21 mouse cellular contexts compared by ENCODE assay signal in the genomic region with DNA sequence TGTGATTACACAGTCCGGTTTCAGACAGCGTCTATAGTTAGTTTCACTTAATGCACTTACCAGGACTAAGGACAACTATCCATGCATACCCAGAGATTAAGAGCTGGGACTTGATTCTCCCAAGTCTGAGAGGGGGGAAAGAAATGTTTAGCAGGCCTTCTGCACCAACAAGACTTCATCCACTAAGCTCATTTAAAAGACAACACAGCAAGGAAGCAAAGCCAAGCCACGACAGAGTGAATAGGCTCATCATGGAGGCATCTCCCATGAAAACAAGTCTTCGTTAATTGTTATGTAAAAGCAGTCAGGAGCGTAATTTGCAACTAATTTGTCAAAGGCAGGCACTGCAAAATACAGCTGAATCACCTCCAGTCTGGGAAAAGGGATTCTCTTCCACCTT.
DNase-seq lines count a peak whose midpoint lies in the region; ATAC-seq and TF ChIP-seq lines count a peak whose summit lies in the region.
"Had no signal": no experiment of that assay in that cellular context is flagged by ENCODE, and none has a peak within 500 bp of the region (broad histone marks: within the 10 kb centered on the region; RNA-seq: fewer than 3 reads in every experiment).

No protein-coding gene starts in this region.

- no peak for DNase-seq in midbrain, embryonic 10.5 days (ENCODE audit: low spot score)
- peak; percentile 32 for DNase-seq in ZHBTc4 (ENCODE audit: low read depth, low spot score)
- peak; percentile 14 for DNase-seq in hindbrain, postnatal 0 days (ENCODE audit: low spot score)
- DNase-seq in gastrocnemius, postnatal 10 days: no peak
- DNase-seq in cerebellum, adult 9-11 months: no peak
- DNase-seq: cerebellum, adult 9-10 months; gastrocnemius, postnatal 14 days; heart, adult 2 months; heart, postnatal 4 days; liver, embryonic 13.5 days; lung, postnatal 4 days; thymus, postnatal 25 days had no signal

- no peak for ATAC-seq in midbrain, embryonic 15.5 days (replicated peaks)
- ATAC-seq in hindbrain, postnatal 0 days: no peak
- no peak for ATAC-seq in liver, embryonic 12.5 days
- ATAC-seq: intestine, embryonic 16.5 days had no signal

- H3K4me3 ChIP-seq in midbrain, embryonic 10.5 days: no peak overlapping the region
- H3K4me3 ChIP-seq in midbrain, embryonic 15.5 days: no peak overlapping the region
- H3K4me3 ChIP-seq in hindbrain, postnatal 0 days (ENCODE audit: low read length): no peak overlapping the region
- no peak overlapping the region for H3K4me3 ChIP-seq in liver, embryonic 12.5 days
- H3K4me3 ChIP-seq: embryonic facial prominence, embryonic 12.5 days; erythroblast, embryonic 14.5 days; heart, adult 2 months; heart, embryonic 15.5 days; liver, embryonic 13.5 days; lung, embryonic 15.5 days had no signal

- H3K9me3 ChIP-seq in midbrain, embryonic 10.5 days (replicated peaks): no peaks in the 10 kb centered on the region
- no peaks in the 10 kb centered on the region for H3K9me3 ChIP-seq in midbrain, embryonic 15.5 days
- no peaks in the 10 kb centered on the region for H3K9me3 ChIP-seq in hindbrain, postnatal 0 days (ENCODE audit: low read length)
- 0 out of 2 replicates have a peak, but pooled peaks cover 3% of the 10 kb centered on the region for H3K9me3 ChIP-seq in liver, embryonic 12.5 days (replicated peaks)
- H3K9me3 ChIP-seq: embryonic facial prominence, embryonic 12.5 days; heart, embryonic 15.5 days; liver, embryonic 13.5 days; lung, embryonic 15.5 days had no signal

- 32% methylated on average over 5 of the region's 5 CpGs for WGBS in midbrain, embryonic 10.5 days
- 20% methylated on average over 5 of the region's 5 CpGs for WGBS in midbrain, embryonic 15.5 days
- WGBS in hindbrain, postnatal 0 days: 29% methylated on average over 5 of the region's 5 CpGs
- 65% methylated on average over 5 of the region's 5 CpGs for WGBS in liver, embryonic 12.5 days (ENCODE audit: insufficient replicate concordance)

- H3K4me2 ChIP-seq in midbrain, embryonic 15.5 days: no peak overlapping the region
- no peak overlapping the region for H3K4me2 ChIP-seq in hindbrain, postnatal 0 days (ENCODE audit: low read depth, low read length)
- no peak overlapping the region for H3K4me2 ChIP-seq in liver, embryonic 12.5 days
- H3K4me2 ChIP-seq: embryonic facial prominence, embryonic 12.5 days; heart, embryonic 15.5 days; liver, embryonic 13.5 days; lung, embryonic 15.5 days had no signal

- H3K27me3 ChIP-seq in midbrain, embryonic 10.5 days (ENCODE audit: low read depth, poor library complexity, severe bottlenecking): no peaks in the 10 kb centered on the region
- H3K27me3 ChIP-seq in midbrain, embryonic 15.5 days (replicated peaks): no peaks in the 10 kb centered on the region
- no peaks in the 10 kb centered on the region for H3K27me3 ChIP-seq in hindbrain, postnatal 0 days (ENCODE audit: insufficient read depth, low read length)
- H3K27me3 ChIP-seq in liver, embryonic 12.5 days (replicated peaks): no peaks in the 10 kb centered on the region
- H3K27me3 ChIP-seq: embryonic facial prominence, embryonic 12.5 days; heart, embryonic 15.5 days; liver, embryonic 13.5 days; lung, embryonic 15.5 days had no signal

- H3K9ac ChIP-seq in midbrain, embryonic 15.5 days: no peak overlapping the region
- no peak overlapping the region for H3K9ac ChIP-seq in hindbrain, postnatal 0 days (replicated peaks; ENCODE audit: low read length)
- no peak overlapping the region for H3K9ac ChIP-seq in liver, embryonic 12.5 days
- H3K9ac ChIP-seq: embryonic facial prominence, embryonic 12.5 days; heart, embryonic 15.5 days; liver, embryonic 13.5 days; lung, embryonic 15.5 days had no signal

- peaks cover 50% of the 10 kb centered on the region for H3K4me1 ChIP-seq in midbrain, embryonic 10.5 days
- H3K4me1 ChIP-seq in midbrain, embryonic 15.5 days: peaks cover 33% of the 10 kb centered on the region
- H3K4me1 ChIP-seq in hindbrain, postnatal 0 days (ENCODE audit: insufficient read depth, low read length): 0 out of 2 replicates have a peak, but pooled peaks cover 7% of the 10 kb centered on the region
- H3K4me1 ChIP-seq in liver, embryonic 12.5 days: no peaks in the 10 kb centered on the region
- H3K4me1 ChIP-seq: heart, embryonic 15.5 days; liver, embryonic 13.5 days; lung, embryonic 15.5 days had no signal

- no peak for TF ChIP-seq CTCF in hindbrain, postnatal 0 days (IDR thresholded peaks at IDR 0.05; ENCODE audit: low read depth)

- 0 out of 2 replicates have a peak overlapping the region, but pooled peaks have one; percentile 46 for H3K27ac ChIP-seq in midbrain, embryonic 10.5 days (replicated peaks)
- no peak overlapping the region for H3K27ac ChIP-seq in midbrain, embryonic 15.5 days
- H3K27ac ChIP-seq in hindbrain, postnatal 0 days: no peak overlapping the region
- H3K27ac ChIP-seq in liver, embryonic 12.5 days: no peak overlapping the region
- H3K27ac ChIP-seq: embryonic facial prominence, embryonic 12.5 days; heart, adult 2 months; heart, embryonic 15.5 days; kidney, postnatal 0 days; liver, embryonic 13.5 days; lung, embryonic 15.5 days had no signal

- no peaks in the 10 kb centered on the region for H3K36me3 ChIP-seq in midbrain, embryonic 10.5 days
- no peaks in the 10 kb centered on the region for H3K36me3 ChIP-seq in midbrain, embryonic 15.5 days (replicated peaks)
- H3K36me3 ChIP-seq in hindbrain, postnatal 0 days (ENCODE audit: insufficient read depth, low read length): no peaks in the 10 kb centered on the region
- H3K36me3 ChIP-seq in liver, embryonic 12.5 days: no peaks in the 10 kb centered on the region
- H3K36me3 ChIP-seq: embryonic facial prominence, embryonic 12.5 days; G1E; heart, embryonic 15.5 days; liver, embryonic 13.5 days; lung, embryonic 15.5 days had no signal

Comparison
In these comparisons a context has a peak if more than half of its experiments do, and no peak if none do; other contexts are left out.
1. DNase-seq: peak in ZHBTc4 (single experiment) and hindbrain, postnatal 0 days (single experiment); none in midbrain, embryonic 10.5 days (single experiment), gastrocnemius, postnatal 10 days (single experiment) and cerebellum, adult 9-11 months (single experiment).